Mouse (Mus musculus): ENCODE results near the gene Plb1. TPM values are rescaled to one million over a fixed set of nuclear protein-coding genes. Genes with fewer than 3 reads are reported as not detected.

The Plb1 gene
- polyA plus RNA-seq, 1 experiment: 0.34 TPM

DNA sequence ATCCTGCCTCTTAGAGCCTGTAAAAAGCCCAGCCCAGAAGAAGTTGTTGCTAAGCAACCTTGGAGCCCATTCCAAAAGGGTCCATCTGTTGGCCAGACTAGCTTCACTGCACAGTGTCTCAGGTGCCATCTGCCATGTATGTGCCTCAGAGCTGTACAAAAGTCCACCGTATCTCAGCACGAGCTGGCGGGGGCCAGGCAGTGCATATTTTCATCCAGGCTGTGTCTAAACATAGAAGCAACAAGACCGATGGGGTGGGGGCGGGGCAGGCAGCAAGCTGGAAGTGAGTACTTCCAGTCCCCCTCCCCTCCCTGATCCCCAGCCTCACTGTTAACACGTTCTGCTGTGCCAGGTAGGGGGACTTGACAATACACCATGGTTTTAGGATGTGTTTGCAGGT lies 102.7 kb downstream of the Plb1 start:
- TF ChIP-seq CTCF (IDR thresholded peaks at IDR 0.05; ENCODE audit: borderline replicate concordance, extremely low read depth, insufficient read depth, insufficient read length): no peak
- TF ChIP-seq POLR2A (IDR thresholded peaks at IDR 0.05; ENCODE audit: borderline replicate concordance, extremely low read depth, insufficient read depth, insufficient read length, poor library complexity, severe bottlenecking): no peak
- DNase-seq (ENCODE audit: low read depth): peak; percentile 93

- TF ChIP-seq POLR2A (IDR thresholded peaks at IDR 0.05; ENCODE audit: borderline replicate concordance, extremely low read depth, insufficient read depth, insufficient read length, poor library complexity, severe bottlenecking): no peak
- no peak for TF ChIP-seq CTCF (IDR thresholded peaks at IDR 0.05; ENCODE audit: borderline replicate concordance, extremely low read depth, insufficient read depth, insufficient read length)
- DNase-seq (ENCODE audit: low read depth): no peak
These were observed 103.6 kb downstream of the Plb1 start for GRCm38 (mm10) chr5:32336092-32336491.

DNA sequence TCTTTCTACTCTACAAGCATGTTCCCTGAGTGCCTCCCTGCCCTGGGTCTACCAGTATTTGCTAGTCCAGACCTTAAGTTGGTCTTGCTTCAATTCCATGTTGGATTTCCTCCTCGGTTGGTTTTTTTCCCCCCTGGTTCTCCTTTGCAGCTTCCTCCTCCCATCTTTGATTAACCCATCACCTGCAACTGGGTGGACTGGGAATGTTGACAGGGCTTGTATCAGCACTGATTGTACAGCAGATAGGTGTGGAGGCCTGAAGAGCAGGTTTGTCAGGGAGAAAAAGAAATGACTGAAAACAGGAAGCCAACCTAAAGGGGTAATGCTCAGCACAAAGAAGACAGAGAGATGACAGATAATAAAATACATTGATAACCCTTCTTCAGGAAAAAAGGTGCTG lies 104.8 kb downstream of the Plb1 start:
- TF ChIP-seq POLR2A (IDR thresholded peaks at IDR 0.05; ENCODE audit: borderline replicate concordance, extremely low read depth, insufficient read depth, insufficient read length, poor library complexity, severe bottlenecking) (no peak), CTCF (IDR thresholded peaks at IDR 0.05; ENCODE audit: borderline replicate concordance, extremely low read depth, insufficient read depth, insufficient read length) (no peak)
- no peak for DNase-seq (ENCODE audit: low read depth)

- no peak for DNase-seq (ENCODE audit: low read depth)
- TF ChIP-seq POLR2A (IDR thresholded peaks at IDR 0.05; ENCODE audit: borderline replicate concordance, extremely low read depth, insufficient read depth, insufficient read length, poor library complexity, severe bottlenecking) (no peak), CTCF (IDR thresholded peaks at IDR 0.05; ENCODE audit: borderline replicate concordance, extremely low read depth, insufficient read depth, insufficient read length) (no peak)
These were observed 105.8 kb downstream of the Plb1 start for GRCm38 (mm10) chr5:32338339-32338738.

GRCm38 (mm10) chr5:32338766-32339165 lies 106.3 kb downstream of the Plb1 start:
- no peak for TF ChIP-seq CTCF (IDR thresholded peaks at IDR 0.05; ENCODE audit: borderline replicate concordance, extremely low read depth, insufficient read depth, insufficient read length)
- TF ChIP-seq POLR2A (IDR thresholded peaks at IDR 0.05; ENCODE audit: borderline replicate concordance, extremely low read depth, insufficient read depth, insufficient read length, poor library complexity, severe bottlenecking): no peak
- DNase-seq (ENCODE audit: low read depth): no peak

GRCm38 (mm10) chr5:32340246-32340645 lies 107.7 kb downstream of the Plb1 start:
- no peak for TF ChIP-seq CTCF (IDR thresholded peaks at IDR 0.05; ENCODE audit: borderline replicate concordance, extremely low read depth, insufficient read depth, insufficient read length)
- no peak for TF ChIP-seq POLR2A (IDR thresholded peaks at IDR 0.05; ENCODE audit: borderline replicate concordance, extremely low read depth, insufficient read depth, insufficient read length, poor library complexity, severe bottlenecking)
- DNase-seq (ENCODE audit: low read depth): no peak

DNA sequence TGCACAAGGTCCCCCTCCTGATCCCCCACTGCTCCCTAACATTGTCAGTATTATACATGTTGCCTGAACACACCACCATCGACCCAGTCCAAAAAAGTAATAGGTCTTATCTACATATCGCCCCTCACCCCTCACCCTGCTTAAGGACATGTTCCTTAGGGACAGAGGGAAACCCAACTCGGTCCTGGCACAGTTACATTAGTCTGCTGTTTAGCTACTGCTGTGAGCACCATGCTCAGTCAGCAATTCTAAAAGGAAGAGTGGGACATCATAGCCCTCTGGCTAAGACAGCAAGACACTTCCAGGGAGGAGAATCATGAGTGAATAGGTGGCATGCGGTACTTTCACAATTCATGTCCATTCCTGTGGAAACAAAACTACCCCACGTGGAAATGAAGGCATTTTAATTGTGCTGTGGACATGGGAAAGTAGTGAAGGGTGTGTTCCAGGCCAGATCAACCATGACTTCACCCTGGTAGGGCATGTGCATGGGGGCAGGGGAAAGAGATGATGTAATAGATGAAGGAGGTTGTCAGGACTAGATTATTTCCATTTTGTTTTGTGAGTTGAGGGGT lies 110.3 kb downstream of the Plb1 start:
- DNase-seq (ENCODE audit: low read depth): no peak
- TF ChIP-seq CTCF (IDR thresholded peaks at IDR 0.05; ENCODE audit: borderline replicate concordance, extremely low read depth, insufficient read depth, insufficient read length) (no peak), POLR2A (IDR thresholded peaks at IDR 0.05; ENCODE audit: borderline replicate concordance, extremely low read depth, insufficient read depth, insufficient read length, poor library complexity, severe bottlenecking) (no peak)

- no peak for TF ChIP-seq CTCF (IDR thresholded peaks at IDR 0.05; ENCODE audit: borderline replicate concordance, extremely low read depth, insufficient read depth, insufficient read length)
- TF ChIP-seq POLR2A (IDR thresholded peaks at IDR 0.05; ENCODE audit: borderline replicate concordance, extremely low read depth, insufficient read depth, insufficient read length, poor library complexity, severe bottlenecking): no peak
- peak; percentile 81 for DNase-seq (ENCODE audit: low read depth)
These were observed 113.8 kb downstream of the Plb1 start for GRCm38 (mm10) chr5:32346025-32346912.

DNA sequence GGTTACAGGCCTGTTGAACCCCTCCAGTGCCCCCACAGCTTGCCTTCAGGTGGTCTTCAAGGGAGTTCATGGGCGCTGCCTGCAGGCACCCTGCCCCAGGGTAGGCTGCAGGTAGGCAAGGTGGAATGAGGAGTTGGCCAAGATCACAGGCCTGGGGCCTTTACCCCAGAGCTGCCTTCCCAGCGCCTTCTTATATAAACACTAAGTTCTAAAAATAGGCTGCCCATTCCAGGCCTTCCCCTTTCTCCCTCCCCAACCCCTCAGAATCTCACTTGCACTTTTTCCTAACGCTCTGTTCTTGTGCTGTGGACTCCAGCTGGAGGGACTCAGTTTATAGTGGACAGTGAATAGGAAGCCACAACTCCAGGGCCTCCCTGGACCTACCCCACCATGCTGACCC lies 117.2 kb downstream of the Plb1 start:
- TF ChIP-seq POLR2A (IDR thresholded peaks at IDR 0.05; ENCODE audit: borderline replicate concordance, extremely low read depth, insufficient read depth, insufficient read length, poor library complexity, severe bottlenecking) (no peak), CTCF (IDR thresholded peaks at IDR 0.05; ENCODE audit: borderline replicate concordance, extremely low read depth, insufficient read depth, insufficient read length) (no peak)
- DNase-seq (ENCODE audit: low read depth): no peak

DNA sequence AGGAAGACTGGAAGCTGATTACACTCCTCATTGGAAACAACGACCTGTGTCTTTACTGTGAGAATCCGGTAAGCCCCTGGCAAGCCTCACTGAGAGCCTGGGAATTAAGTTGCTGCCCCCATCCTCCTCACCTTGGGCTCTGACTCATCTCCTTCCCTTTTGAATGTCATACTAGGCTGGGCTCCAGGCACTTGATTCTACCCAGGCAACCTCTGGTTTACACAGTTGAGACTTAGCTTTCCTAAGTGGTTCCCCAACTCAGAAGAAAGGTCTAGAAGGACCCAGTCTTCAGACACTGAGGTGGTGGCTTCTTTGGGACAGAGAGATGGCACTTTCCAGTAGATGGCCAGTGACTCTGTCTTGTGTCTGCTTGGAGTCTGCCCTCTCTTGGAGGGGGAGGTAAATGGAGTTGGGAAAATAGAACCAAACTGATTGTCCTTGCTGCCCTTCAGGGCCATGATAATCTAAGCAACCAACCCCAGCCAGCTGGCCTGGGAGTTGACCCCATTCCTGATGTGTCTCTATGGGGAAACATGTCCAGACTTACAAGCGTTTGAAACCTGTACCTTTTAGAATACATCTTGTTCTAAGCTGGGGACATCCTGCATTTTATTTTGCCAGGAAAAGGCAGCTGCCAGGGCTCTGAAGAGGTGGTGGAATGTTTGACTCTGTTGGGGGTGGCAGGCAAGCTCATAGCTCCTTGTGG lies 118.2 kb downstream of the Plb1 start:
- no peak for TF ChIP-seq CTCF (IDR thresholded peaks at IDR 0.05; ENCODE audit: borderline replicate concordance, extremely low read depth, insufficient read depth, insufficient read length)
- no peak for TF ChIP-seq POLR2A (IDR thresholded peaks at IDR 0.05; ENCODE audit: borderline replicate concordance, extremely low read depth, insufficient read depth, insufficient read length, poor library complexity, severe bottlenecking)
- DNase-seq (ENCODE audit: low read depth): no peak

DNA sequence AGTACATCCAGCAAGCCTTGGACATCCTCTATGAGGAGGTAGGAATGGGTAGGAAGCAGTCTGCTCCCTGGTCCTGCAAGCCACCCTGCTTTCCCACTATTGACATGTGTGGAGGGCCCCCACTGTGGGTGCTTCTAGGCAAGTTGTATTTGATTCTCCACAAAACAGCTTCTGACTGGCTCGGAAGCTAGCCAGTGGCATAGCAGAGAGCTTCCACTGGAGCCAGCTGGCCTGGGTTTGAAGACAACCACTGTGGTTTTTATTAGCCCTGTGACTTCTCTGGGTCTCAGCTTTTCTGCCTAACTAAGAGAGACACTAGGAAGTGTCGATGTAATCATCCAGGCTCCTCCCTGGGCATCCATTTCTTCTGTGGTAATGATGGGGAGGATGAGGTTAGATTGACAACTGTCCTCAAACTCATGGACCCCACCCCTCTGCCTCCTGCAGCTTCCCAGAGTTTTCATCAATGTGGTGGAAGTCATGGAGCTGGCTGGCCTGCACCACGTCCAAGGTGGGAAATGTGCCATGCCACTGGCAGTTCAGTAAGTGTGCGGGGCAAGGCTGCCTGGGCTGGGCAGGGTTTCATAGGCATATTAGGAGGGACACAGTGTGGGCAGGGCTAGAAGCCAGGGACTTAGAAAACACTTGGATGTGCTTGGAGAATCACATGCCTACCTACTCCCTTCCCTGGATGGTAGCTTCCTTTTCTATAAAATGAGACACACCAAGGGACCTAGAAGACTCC lies 119.4 kb downstream of the Plb1 start:
- no peak for DNase-seq (ENCODE audit: low read depth)
- TF ChIP-seq CTCF (IDR thresholded peaks at IDR 0.05; ENCODE audit: borderline replicate concordance, extremely low read depth, insufficient read depth, insufficient read length) (no peak), POLR2A (IDR thresholded peaks at IDR 0.05; ENCODE audit: borderline replicate concordance, extremely low read depth, insufficient read depth, insufficient read length, poor library complexity, severe bottlenecking) (no peak)

Data from brain, embryonic 14.5 days (tissue).